Mouse (Mus musculus) lung, postnatal 36 days (tissue): ENCODE data around the gene Metap1d.
A peak's percentile ranks its signal among the peaks of the same experiment; 100 is the strongest.

Source experiments
- DNase-seq: peaks from one replicate; pipeline ENCODE4 v3.0.0; 2022; ENCODE audit warnings: mixed read lengths

The Metap1d gene

DNA sequence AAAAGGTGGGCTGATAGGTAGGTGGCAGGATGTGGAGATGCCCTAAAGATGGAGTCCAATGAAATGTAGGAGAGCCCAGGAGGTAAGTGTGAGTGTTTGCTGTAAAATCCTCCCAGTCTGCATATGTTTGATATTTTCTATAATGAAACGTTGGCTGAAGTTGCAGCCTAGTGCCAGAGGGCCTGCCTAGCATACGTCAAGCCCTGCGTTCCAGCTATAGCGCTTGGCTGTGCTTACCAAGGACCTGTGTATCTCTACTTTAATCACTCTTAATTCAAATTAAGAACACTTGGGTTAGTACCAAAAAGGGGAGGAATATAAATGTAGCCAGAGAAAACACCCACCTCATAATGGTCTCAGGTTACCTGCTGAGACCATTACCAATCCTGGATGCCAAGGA, 22.7 kb downstream of the Metap1d start:
- DNase-seq = no peak

DNA sequence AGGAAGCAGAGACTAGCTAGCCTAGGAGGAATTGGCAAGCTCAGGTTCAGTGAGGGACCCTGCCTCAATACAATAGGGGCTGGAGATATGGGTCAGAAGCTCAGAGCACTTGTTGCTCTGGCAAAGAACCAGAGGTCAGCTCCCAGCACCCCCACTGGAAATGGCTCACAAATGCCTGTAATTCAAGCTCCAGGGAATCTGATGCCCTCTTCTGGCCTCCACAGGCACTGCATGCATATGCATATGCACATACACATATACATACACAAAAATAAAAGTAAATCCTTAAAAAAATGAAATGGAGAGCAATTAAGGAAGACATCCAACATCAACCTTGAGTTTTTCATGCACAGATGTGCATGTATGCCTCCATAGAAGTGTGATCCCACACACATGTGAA, 24.7 kb downstream of the Metap1d start:
- DNase-seq = no peak

DNA sequence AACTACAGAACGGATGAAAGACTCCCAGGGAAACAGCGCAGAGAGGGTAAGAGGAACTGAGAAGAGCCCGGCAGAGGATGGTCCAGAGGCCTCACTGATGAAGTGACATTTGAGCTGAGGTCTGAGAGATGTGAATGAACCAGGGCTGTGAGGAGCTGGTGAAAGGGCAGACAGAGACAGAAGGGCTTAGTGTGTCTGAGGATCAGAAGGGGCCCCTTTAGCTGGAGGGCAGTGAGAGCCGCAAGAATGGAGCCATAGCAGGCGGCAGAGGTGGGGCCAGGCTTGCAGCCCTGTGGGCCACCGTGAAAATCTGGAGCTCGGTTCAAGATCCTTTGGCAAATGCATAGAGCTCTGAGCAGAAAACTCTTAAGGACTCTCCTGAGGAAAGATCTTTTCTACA, 26.8 kb downstream of the Metap1d start:
- no peak for DNase-seq

DNA sequence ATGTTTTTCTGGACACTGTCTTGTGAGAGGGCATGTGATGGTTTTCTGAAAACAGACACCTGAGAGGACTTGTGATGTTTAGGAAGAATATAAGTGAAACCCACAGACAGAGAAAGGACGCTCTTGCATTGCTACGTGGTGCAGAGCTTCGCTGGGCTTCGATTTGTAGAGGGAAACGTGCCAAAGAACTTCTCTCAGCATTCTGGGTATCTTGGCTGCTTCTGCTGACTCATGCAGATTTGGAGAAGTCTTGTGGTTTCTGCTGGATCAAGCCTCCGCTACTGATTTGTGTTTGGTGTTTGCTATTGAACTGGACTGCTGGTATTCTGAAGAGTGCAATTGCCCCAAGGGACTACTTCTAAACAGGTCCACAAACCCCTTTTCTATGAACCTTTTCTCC, 28.7 kb downstream of the Metap1d start:
- DNase-seq = no peak

DNA sequence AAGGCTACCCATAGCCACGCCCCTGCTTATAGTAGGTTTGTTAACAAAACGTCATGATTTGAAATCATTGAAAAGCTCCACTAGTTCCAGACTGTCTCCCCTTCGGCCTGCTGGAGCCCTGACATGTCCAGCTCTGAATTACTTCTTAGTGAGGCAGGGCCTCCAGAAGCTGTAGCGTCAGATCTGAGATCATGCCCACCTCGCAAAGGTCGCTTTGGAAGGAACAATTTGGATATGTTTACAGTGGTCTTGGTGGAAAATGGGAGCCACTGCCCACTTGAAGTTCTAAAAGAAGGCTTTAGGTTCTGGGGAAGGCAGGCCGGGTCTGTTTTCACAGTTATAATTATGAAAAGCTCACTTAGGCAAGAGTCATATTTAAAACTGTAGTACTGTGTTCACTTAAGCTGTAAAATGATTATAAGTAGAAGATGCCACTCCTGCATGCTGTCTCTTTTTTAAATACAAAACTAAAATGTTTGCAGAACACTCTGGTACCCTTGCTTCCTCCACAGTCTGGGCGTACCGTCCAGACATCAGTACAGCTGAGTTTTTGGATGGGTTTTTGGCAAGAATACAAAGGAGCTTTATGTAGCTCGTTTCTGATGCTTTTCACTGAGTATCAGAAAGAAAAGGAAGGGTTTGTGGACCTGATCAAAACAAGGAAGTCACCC, 30.1 kb downstream of the Metap1d start:
- no peak for DNase-seq

DNA sequence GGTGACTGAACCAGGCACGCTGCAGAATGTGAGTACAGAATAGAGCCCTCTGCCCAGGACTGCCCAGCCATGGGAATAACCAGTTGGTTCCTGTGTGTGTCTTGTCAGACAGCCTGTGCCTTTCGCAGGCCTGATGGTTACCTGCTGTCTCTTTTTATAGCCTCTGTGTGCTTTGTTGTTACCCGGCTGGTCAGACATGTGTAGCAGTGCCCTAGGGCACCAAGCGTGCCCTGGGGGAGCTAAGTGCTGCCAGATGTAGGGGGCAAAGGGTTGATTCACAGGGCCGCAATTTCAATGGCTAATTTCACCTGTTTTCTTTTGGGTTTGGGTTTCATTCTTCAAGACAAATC, 30.6 kb downstream of the Metap1d start:
- no peak for DNase-seq

DNA sequence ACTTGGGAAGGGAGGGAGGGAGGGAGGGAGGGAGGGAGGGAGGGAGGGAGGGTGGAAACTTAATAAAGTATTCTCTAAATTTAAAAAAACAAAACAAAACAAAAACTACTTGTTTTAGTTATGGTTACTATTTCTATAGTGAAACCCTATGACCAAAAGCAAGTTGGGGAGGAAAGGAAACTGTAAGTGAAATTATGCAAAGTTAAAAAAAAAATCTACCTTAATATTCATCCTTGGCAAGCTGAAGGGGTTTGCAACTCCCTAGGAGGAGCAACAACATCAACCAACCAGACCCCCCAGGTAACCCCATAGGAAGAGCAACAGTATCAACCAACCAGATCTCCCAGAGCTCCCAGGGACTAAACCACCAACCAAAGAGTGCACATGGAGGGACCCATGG, 38.2 kb downstream of the Metap1d start:
- no peak for DNase-seq

DNA sequence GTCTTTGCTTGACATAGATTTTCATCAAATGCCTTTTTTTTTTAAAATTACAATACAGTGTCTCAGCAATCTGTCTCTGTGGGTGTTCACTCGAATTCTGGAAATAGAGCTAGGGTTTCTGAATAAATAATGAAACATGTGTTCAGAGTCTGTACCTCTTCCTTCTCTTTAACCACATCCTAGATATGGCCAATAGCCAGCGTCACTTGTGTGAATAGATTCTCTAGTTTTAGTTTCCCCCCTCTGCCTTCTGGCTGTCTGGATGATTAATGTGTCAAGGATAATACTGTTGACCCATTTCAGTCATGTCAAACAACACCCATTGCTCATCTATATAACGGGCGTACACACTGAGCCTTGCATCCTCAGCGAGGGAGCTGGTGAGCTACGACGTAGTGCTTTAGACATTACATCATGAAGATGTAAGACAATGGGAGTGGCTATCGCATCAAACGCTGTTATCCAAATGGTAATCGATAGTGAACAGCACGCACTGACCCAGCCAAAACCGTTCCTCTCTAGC, 40.1 kb downstream of the Metap1d start:
- DNase-seq = no peak

DNA sequence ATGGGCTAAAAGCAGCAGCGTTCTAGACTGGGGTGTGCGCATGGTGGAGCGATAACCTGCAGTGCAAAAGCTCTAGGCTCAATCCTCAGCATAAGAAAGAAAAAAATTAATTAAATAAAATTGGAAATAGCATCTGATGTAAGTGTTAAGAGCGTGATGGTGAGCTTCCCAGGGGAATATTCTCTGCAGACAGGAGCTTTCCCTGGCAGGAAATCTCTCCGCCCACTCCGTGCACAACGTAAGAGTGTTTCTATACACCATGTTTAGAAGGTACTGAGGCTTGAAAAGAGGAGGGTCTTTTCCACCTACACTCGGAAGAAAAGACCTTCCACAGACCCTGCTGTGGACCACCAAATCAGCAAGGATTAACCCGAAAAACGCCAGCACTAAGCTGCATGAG, 41.4 kb downstream of the Metap1d start:
- DNase-seq = no peak

DNA sequence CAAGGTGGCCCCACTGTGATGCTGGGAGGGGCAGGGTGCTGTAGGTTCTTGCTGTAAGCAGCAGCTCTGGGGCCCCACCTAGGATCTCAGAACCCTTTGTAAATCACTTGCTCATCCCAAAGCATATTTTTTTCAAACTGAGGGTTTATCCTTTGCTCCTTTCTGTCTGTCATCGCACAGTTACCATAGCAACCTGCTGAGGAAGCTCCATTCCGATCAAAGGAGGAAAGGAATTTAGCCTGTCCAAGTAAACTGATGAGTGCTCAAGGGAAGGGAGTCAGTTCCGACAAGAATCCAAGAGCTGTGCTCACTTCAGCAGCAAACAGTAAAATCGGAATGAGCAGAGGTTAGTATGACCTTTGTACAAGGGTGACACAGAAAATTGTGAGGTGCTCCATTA, 41.9 kb downstream of the Metap1d start:
- DNase-seq = no peak

DNA sequence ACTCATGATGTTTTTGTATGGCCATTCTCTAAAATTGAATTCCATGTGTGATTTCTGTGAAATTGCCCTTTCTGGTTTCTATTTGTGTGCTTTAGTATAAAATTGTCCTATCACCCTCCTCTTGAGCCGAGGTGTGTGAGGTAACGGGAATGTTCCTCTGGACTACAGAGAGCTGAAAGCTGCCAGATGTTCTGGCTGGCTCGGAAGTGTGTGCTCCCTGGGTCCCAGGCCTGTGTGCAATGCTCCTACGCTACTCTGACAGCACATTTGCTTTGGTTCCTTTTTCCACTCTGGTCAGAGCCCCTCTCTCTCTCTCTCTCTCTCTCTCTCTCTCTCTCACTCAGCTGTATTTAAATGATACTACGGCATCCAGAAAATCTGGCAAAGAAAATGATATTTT, 44.1 kb downstream of the Metap1d start:
- no peak for DNase-seq

DNA sequence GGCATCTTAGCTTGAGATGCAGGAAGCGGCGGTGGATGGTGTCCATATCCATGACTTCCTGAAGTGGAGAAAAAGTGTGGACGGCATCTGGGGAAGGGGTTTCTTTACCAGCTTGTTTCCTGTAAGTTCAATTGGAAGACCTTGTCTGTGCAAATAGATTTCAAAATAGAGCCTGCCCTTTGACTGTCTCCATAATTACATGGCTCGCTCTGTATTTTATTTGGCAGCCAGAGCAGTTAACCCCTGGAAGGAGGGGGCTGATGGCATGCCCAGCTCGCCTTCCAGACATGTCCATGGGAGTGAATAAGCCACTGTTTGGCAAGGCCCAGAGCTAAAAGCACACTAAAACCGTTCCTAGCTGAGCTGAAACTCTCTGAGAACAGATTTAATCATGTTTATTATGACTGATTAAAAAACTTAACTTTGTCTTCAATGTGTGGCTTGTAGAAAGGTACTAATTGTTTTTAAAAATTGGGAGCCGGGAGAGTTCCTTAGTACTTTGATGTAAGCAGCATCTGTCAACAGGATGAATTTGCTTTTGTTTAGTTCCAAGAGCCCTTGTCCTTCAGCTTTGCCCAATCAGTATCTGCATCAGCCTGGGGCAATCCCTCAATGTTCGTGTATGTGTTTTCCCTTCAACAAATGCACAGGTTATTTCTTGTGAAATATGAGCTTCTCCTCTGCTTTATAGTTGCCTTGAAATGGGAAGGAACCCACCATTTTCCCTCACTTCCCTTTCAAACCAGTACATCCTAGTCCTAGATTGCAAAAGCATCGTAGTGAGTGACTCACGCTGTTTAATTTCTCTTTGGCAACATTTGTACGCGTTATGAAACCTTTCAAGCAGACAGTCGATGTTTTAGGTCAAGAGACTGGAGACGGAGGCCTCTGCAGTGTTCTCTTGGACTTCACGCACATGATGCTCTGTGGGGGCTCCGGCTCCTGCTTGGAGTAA, 46.5 kb downstream of the Metap1d start:
- DNase-seq = peak; percentile 62

DNA sequence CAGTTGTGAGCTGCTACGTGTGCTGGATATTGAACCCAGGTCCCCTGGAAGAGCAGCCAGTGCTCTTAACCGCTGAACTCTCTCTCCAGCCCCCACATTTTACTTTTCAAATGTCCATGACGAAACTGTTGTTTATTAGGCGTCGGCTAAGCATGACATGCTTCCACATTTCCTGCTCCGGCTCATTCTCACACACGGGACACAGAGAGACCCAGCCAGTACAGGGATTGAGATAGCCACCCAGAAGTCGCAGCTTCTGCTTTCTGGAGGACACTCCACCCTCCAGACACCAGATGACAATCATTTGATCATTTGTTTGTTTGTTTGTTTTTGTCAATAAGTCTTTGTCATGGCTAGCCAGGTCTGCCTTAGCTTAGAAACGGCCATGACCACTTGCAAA, 51.8 kb downstream of the Metap1d start:
- DNase-seq = no peak

DNA sequence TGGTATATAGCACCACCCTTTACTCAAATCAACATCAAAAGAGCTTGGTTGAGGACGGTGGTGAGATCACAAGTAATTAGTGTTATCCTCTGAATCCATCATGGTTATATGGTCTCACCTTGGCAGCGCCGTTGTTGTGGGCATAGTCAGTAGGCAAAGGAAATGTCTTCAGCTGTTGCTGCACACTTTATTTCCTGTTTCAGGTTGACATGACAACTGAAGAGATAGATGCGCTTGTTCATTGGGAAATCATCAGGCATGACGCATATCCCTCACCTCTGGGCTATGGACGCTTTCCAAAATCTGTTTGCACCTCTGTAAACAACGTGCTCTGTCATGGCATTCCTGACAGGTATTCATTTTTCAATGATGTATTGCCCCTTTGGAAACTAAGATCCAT, 58.1 kb downstream of the Metap1d start:
- DNase-seq = no peak

DNA sequence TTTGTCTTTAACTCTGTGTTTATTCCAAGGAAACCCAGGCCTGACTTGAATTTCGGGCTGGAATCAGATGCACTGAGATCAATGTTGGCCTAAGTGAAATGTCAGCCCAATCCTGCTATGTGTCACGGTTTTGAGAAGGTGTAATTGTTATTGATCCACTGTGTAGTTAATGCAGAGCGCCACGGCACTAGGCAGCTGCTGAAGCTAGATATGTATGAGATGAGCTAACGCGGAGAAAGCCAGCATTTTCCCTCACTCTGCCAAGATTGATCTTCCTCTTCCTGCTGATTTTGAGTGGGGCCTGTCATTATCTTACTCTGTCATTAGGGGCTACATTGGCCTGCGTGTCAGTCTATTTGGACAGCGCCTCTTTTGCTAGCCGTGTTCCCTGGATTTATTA, 59.2 kb downstream of the Metap1d start:
- no peak for DNase-seq

DNA sequence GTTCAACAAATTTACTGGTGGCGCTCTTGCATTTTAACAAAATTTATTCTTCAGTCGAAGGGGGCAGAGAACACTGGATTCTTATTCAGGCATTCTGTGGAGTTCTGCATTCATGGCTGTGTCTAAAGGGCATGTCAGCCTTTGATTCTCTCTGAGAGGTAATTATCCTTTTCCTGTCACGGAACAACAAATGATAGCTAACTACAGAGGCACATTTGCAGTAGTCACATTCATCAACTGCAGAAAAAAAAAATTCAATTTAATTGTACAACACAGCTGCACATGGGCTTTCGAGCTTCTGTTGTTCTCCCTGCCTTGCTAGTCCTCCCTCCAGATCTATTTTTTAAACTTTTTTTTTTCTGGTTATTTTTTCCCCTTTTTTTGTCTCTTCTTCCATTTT, 63.9 kb downstream of the Metap1d start:
- no peak for DNase-seq

DNA sequence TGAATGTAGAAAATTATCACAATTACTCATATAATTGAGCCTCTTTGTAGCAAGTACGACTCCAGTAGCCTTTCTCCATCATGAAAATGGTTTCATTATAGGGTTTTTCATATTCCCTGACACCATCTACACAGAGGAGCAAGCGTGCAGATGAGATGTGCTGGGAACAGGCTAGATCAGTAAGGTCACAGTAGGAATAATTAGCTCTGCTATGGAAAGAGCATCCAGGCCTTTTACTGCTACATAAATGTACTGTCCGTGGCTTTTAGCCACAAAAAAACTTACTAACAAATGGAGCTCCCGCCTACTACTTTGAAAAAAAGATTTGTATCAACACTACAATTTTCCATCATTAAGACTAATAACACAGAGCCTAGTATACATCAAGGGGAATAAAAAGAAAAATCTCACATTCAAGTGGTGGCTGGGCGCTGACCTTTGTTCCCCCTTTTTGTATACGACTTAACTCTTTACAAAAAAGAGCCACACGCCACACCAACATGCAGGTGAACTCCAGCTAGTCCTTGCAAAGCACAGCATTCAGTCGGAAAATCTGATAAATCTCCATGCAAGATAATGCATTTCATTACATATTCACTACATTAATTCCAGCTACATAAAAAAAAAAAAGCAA, 64.5 kb downstream of the Metap1d start:
- no peak for DNase-seq

DNA sequence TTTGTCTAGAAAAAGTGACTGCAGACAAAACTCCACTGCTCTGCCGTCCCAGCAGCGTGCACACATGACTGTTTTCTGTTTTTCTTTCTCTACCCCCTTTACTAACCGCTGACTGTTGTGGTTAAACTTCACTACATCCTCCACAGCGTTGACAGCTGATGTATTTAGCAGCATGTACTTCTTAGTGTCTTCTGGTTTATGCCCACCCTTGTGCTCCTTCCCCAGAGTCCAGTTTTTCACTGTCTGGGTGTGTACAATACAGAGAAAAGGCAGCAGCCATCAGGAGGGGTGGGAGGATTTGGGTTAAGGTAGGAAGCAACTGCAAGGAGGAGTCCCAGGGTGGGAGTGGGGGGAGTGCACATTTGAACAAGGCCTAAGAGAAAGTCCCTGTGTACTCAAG, 69.8 kb downstream of the Metap1d start:
- DNase-seq = no peak

DNA sequence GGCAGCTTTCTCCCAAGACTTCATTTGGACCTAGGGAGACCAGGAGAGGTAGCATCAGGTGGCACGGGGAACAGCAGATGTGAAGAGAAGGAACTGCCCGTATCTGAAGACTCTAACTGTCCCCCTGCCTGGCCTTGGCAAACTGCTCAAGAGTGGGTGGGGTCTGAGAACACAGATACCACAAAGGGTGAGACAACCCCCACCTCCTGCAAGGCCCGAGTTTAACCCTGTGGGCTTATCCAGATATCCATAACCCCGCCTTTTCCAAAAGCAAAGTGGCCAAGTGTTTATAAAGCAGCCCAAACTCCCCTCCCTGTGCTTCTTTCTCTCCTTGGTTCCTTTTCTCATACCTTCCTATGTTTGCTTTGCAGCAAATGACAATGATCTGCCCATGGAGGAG, 70.4 kb downstream of the Metap1d start:
- DNase-seq = no peak

DNA sequence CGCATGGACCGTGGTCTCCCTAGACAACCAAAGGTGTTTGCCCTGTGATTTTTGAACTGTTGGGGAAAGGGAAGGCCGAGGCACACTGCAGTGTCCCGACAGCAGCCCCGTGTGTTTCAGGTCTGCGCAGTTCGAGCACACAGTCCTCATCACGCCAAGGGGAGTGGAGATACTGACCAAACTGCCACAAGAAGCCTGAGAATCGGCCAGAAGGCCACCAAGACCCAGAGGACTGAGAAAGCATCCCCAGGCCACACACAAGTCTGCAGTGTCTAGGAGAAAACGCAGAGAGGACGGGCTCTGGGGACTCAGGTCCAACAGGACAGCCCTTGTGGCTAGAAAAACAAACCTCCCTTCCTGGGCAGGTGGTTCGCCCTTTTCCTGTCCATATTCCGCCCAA, 71.7 kb downstream of the Metap1d start:
- no peak for DNase-seq

DNA sequence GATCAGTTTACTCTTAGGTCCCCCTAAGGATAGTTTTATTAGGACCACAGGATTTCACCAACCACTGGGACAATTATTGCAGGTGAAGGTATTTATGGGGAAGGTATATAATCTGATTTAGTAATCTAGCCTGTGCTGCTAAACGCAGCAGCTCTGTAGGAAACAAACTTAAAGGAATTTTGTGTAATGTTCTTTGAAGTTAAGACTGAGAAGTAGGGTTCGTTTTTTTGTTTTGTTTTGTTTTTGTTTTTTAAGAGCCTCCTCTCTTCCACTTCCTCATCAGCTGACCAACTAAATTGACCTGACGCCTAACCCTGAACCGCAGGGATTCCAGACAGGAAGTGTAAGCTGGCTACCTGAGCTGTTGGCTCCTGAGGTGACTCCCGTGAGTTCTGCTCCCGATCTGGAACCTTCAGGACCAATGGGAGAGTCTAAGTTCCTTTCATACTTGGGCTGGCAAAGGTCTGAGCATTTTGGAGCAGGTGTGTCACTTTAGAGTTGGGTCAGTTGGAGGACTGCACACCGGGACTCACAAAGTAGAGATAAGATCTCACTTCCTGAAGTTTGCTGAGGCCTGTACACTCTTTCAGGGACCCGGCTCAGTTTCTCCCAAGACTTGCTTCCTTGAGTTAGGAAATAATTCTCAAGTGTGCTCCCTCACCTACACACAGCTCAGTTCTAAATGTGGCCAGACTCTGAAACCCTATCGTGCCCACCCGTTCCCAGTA, 73.7 kb downstream of the Metap1d start:
- DNase-seq = no peak

DNA sequence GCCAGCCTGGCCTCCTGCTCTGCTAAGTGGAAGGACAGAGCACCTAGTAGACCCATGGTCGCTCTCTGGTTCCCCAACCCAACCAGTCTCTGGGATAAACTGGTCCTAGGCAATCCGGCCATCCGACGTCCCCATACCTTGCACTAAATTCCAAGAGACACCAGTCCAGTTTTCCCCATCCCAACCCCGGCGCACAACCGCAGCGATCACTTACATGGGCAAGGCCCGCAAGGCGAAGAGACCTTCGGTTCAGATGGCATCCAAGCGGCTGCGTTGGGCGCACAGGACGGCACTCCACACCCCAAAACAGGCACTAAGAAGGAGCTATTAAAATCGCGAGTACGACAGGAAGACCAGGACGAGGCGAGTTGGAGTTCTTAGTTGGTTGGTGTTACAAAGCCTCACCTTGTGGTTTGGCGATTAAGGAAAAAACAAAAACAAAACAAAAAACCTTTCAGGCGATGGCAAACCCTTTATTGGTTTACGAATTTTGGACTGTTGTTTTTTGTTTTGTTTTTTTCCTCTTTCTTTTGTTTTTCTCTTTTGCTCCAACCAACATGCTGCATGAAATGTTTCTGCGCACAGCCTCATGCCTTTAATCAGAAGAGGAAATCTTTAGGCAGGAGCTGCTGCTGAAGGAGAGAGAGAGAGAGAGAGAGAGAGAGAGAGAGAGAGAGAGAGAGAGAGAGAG, 74.4 kb downstream of the Metap1d start:
- no peak for DNase-seq
